Mouse (Mus musculus) neutrophil, adult 5-6 weeks (primary cell): ENCODE measurements around the gene Add2. TPM values are rescaled to one million over a fixed set of nuclear protein-coding genes. Genes with fewer than 3 reads are reported as not detected.

ENCODE experiments used
- ATAC-seq: fragments of 151-379, 151-347 bp; 2 replicates; pipeline ENCODE4 v1.8.0; 2017; ENCODE audit warnings: mild to moderate bottlenecking, moderate TSS enrichment; ENCODE audit not compliant: insufficient number of reproducible peaks, poor library complexity, low FRiP score, severe bottlenecking; ENCODE audit errors: extremely low read depth
- total RNA-seq: library from RNA; stranded (forward); fragments of 200-1000 nt; gene quantifications from 2 replicates; pipeline ENCODE4 v1.2.3, GENCODE M21; 2017

The Add2 gene
- total RNA-seq, 1 experiment from 2014 or later: not detected

GRCm38 (mm10) chr6:86073882-86074281 lies 45.4 kb downstream of the Add2 start:
- ATAC-seq: no peak

DNA sequence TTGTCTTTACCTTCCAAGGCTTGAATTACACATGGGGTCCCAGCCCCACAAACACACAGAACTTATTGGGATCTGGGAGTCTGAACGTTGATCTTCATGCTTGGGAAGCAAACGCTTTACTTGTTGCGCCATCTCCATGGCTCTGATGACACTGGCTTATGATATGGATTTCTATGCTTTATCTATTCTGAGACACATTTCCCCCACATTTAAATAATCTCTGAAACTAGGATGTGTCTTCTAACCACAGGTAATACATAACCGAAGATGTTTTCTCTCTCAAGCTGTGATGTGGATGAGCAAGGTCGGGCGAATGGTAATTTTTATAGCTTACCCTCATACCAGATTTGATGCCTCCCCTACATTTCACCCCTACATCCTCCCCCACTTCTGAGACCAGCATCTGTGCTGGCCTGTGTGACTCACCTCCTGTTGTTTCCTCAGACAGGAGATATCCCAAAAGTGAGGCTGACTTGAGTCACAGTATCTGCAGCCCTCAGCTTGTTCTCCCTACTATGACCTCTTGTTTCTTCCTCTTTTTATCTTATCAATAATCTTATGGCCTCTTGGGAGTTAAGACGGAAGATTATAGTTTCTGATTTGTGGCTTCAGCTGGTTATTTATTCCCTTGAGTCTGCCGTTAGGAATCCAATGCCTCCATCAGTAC lies 46.2 kb downstream of the Add2 start:
- no peak for ATAC-seq

GRCm38 (mm10) chr6:86076525-86076924 lies 48.0 kb downstream of the Add2 start:
- no peak for ATAC-seq

- no peak for ATAC-seq
Observed at GRCm38 (mm10) chr6:86077880-86078279, 49.4 kb downstream of the Add2 start.

DNA sequence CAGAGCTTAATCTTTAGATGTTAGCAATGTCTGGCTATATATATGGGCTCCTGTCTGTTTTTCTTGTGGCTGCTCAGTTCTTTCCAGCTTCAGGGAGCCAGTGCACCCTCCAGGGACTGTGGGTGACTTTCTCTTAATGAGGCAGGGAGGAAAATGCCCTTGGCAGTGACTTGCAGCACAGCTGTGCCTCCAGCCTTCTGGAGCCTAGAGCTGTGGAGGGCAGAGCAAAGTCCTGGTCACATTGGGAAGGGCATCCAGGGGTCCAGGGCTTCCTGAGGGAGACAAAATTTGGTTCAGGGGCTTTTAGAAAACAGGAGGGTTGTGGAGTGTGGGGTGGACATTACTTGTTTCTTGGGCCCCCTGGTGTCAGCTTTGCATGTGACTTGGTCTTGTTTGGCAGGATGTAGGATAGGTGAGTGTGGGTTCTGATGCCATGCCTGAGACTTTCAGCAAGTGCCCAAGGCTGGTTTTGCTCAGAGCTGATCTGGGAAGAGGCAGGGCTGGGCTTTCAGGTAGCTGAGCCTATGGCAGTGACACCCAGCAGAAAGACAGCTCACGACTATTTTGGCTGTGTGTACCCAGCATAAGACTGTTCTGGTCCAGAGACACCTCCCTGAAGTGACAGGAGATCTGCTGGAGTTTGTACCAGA lies 50.0 kb downstream of the Add2 start:
- no peak for ATAC-seq

DNA sequence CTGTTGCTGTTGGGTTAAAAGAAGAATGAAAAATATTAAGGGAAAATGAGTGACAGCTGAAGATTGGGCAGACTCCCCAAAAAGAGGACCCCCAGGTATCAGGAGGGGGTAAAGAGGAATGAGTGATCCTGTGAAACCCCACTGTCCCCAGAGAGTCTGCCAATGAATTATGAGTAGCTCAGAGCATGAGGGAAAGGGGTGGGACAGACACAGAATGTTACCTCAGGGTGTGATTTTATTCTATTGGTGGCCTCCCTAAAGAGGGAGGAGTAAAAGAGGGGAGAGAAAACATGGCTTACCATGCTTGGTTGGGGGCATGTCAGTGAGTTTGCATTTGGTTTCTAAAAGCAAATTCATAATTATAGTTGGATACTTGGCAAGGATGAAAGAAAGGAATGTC lies 50.8 kb downstream of the Add2 start:
- ATAC-seq: no peak

- ATAC-seq: no peak
Observed at GRCm38 (mm10) chr6:86085518-86085917, 57.0 kb downstream of the Add2 start.

DNA sequence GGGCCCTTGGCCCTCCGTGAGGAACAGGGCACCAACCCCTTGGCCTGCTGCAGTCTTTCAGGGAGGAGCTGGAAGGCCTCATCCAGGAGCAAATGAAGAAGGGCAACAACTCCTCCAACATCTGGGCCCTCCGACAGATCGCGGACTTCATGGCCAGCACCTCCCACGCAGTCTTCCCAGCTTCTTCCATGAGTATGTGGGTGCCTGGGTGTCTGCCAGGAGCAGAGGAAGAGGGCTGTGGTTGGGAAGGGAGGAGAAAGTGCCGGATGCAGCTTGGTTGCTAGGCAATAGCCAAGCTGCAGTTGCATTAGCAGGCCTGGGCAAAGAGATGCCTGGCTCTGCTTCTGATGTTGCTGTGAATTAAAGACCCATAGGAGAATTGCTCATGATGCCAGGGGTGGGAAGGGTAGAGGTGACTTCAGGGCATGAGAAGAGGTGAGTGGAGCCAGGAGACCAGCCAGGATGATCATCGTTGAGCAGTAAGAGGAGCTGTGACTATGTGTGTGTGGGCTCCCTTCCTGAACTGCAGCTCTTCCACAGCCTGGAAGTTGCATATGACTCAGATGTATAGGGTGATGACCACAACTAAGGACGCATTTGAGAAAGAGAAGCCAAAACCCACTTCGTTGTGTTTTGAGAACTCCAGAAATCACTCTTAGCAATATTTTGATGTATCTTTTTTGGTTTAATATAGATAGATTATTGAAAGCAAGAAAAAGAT lies 58.5 kb downstream of the Add2 start:
- ATAC-seq: no peak

DNA sequence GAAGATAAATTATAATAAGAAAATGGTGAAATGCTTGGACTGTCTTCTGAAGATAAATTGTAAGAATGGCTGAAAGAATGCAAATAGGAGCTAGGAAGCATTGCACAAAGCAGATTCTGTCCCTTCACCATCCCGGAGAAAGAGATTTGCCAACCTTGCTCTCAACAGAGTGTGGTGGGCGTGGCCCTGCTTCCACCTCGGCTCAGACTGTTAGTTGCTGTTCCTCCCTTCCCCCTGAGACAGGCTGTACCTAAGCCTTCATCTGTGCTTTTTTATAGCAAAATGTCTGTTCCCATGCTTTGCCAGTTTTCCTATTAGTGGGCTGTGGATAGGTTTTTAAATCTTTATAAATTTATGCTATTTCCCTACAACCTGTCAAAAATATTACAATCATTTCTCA lies 59.3 kb downstream of the Add2 start:
- ATAC-seq: no peak

DNA sequence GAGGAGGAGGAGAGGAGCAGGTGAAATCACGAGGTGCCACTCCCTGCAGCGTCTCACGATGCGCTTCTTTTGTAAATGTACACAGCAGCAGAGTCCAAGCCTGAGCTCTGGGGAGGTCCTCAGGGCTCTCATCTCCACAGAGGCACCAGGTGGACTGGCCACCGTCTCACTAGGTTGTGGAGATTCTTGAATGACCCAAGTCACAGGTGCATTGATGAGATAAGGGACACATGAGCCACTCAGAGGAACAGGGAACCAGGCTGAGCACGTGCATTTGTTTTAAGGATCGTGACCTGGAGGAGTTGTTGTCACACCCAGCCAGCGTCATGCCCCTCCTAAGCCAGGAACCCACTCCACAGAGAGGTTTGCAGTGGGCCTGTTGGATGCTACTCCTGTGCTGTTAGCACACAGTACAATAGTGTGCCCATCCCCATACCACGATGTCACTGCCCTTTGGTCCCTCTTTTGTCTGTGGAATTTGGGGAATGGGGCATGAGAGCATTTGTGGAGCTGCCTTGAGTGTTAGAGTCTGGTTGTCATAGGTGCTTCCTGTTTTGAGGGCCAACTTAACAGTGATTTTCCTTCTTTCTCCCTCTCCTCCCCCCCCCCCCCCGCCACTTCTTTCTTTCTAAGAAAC lies 65.8 kb downstream of the Add2 start:
- no peak for ATAC-seq

GRCm38 (mm10) chr6:86095518-86095917 lies 67.0 kb downstream of the Add2 start:
- no peak for ATAC-seq

DNA sequence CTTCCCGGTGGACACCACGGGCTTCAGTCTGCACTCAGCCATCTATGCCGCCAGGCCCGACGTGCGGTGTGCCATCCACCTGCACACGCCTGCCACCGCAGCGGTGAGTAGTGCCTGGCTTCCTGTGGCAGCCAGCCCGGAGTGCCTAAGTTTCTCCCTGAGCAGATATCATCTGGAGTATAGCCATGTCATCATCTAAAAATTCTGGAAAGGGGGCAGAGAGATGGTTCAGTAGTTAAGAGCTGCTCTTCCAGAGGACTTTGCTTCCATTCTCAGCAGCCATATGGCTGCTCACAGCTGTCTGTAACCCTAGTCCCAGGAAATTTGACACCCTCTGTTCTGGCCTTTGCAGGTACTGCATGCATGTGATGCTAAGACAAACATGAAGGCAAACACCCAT lies 68.3 kb downstream of the Add2 start:
- no peak for ATAC-seq

- ATAC-seq: no peak
Observed at GRCm38 (mm10) chr6:86097155-86097554, 68.7 kb downstream of the Add2 start.

DNA sequence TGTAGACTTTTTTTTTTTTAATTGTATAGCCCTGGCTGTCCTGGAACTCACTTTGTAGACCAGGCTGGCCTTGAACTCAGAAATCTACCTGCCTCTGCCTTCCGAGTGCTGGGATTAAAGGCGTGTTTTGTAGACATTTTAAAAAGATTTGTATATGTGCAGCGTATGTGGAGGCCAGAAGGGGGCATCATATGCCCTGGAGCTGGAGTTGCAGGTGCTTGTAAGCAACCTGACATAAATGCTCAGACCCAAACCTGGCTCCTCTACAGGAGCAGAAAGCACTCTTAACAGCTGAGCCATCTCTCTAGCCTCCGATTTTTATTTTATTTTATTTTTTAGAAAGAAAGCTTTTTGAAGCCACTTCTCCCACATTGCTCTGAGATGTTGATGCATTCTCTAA lies 70.5 kb downstream of the Add2 start:
- no peak for ATAC-seq

DNA sequence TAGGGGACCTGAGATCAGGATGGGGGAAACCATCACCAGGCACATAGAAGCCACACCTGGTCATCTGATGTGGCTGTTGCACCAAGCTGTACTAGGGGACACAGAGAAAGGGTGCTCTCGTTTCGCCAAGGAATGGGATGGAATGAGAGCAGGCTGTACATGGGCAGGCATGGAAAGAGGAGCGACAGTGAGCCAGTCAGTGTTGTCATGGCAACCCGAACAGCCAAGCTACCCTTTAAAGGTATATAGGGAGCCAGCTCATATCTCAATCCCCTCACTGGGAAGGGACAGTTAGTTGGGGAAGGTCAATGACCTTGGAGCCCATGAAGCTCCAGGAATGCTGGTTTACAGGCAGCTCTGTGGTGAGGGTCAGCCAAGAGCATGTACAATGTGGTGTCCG lies 73.0 kb downstream of the Add2 start:
- no peak for ATAC-seq

GRCm38 (mm10) chr6:86102874-86103273 lies 74.4 kb downstream of the Add2 start:
- no peak for ATAC-seq

- ATAC-seq: no peak
Observed at GRCm38 (mm10) chr6:86103614-86104013, 75.1 kb downstream of the Add2 start.

GRCm38 (mm10) chr6:86104719-86105118 lies 76.2 kb downstream of the Add2 start:
- ATAC-seq: no peak

GRCm38 (mm10) chr6:86106045-86106444 lies 77.6 kb downstream of the Add2 start:
- ATAC-seq: no peak

DNA sequence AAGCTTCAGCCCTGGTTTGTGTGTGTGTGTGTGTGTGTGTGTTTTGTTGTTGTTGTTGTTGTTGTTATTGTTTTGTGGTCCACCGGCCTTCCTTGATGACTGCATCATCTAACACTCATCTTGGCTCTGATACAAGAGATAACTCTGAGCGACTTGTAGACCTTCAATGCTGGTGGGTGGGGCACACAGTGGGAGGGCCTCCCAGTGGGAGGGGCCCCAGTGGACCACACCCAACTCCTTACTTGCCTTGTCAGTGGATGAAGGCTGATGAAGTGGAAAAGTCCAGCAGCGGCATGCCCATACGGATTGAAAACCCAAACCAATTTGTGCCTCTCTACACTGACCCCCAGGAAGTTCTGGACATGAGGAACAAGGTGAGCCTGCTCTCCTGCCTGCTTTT lies 78.6 kb downstream of the Add2 start:
- no peak for ATAC-seq
